Mouse (Mus musculus) small intestine, adult 2 months (tissue): ENCODE results near the gene Phactr1. TPM values are rescaled to one million over a fixed set of nuclear protein-coding genes. Genes with fewer than 3 reads are reported as not detected.

Source experiments
- H3K27ac ChIP-seq: fragments of 200-500 bp; 2 replicates; pipeline ENCODE4 v1.5.1; 2012; ENCODE audit warnings: low read depth, low read length, control low read depth, inconsistent platforms; ENCODE audit not compliant: insufficient read depth
- H3K27me3 ChIP-seq: fragments of 200-500 bp; 2 replicates; pipeline ENCODE4 v1.6.1; 2012; ENCODE audit warnings: mild to moderate bottlenecking, moderate library complexity, low read length, inconsistent platforms; ENCODE audit not compliant: control insufficient read depth, insufficient read depth
- H3K36me3 ChIP-seq: fragments of 200-500 bp; 2 replicates; pipeline ENCODE4 v1.6.1; 2012; ENCODE audit warnings: mild to moderate bottlenecking, low read length, control low read depth, inconsistent platforms; ENCODE audit not compliant: control insufficient read depth, insufficient read depth
- H3K4me1 ChIP-seq: fragments of 200-500 bp; 2 replicates; pipeline ENCODE4 v1.6.1; 2012; ENCODE audit warnings: low read length, inconsistent platforms, mixed read lengths; ENCODE audit not compliant: control insufficient read depth, insufficient read depth, insufficient read length
- H3K4me3 ChIP-seq: fragments of 200-500 bp; 2 replicates; pipeline ENCODE4 v1.5.1; 2012; ENCODE audit warnings: low read depth, mild to moderate bottlenecking, control low read depth, inconsistent platforms, low read length, moderate library complexity
- CTCF ChIP-seq: fragments of 200-500 bp; IDR thresholded peaks from 2 replicates; pipeline ENCODE4 v1.5.1; 2012; ENCODE audit warnings: low read depth, mild to moderate bottlenecking, control low read depth, inconsistent platforms, low read length, moderate library complexity, mixed read lengths; ENCODE audit not compliant: insufficient replicate concordance, insufficient read length; ENCODE audit errors: extremely low read depth
- POLR2A ChIP-seq: fragments of 200-500 bp; IDR thresholded peaks from 2 replicates; pipeline ENCODE4 v1.6.1; 2012; ENCODE audit warnings: low read depth, mild to moderate bottlenecking, control low read depth, inconsistent platforms, low read length, moderate library complexity
- WGBS: fragments of 180-500 bp; shearing (Covaris S2); methylation state at CpG from one replicate; pipeline ENCODE4 v1.1.7; 2018; 5-methylcytosine and 5-hydroxymethylcytosine counted together
- polyA plus RNA-seq: library from polyadenylated mRNA; depleted of rRNA; stranded (reverse); fragments of >200 nt; gene quantifications from 2 replicates; pipeline ENCODE4 v1.2.3, GENCODE M21; 2012

Phactr1 gene
- polyA plus RNA-seq, 1 experiment = 0.43 TPM

DNA sequence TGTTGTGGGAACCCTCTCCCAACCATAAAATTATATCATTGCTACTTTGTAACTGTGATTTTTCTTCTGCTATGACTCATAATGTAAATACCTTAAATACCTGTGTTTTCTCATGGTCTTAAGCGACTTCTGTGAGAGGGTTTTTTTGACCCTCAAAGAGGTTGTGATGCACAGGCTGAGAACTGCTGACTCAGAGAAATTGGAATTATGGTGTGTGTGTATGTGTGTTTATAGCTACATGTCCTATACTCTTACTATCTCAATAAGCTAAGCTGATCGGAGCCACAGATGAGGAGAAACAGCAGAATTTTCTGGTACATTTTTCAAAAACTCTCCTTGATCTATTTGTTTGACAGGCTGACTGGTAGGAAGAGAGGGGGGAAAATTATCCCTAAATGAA, 239.6 kb downstream of the Phactr1 start:
- H3K36me3 ChIP-seq = no peaks in the 10 kb centered on the region
- TF ChIP-seq POLR2A (no peak), CTCF (no peak)
- H3K4me3 ChIP-seq = no peak overlapping the region
- no peak overlapping the region for H3K27ac ChIP-seq
- peaks cover 14% of the 10 kb centered on the region for H3K27me3 ChIP-seq
- WGBS = 70% methylated on average over 2 of the region's 2 CpGs
- H3K4me1 ChIP-seq = peaks cover 3% of the 10 kb centered on the region; the same call in 1 of the 2 replicates

DNA sequence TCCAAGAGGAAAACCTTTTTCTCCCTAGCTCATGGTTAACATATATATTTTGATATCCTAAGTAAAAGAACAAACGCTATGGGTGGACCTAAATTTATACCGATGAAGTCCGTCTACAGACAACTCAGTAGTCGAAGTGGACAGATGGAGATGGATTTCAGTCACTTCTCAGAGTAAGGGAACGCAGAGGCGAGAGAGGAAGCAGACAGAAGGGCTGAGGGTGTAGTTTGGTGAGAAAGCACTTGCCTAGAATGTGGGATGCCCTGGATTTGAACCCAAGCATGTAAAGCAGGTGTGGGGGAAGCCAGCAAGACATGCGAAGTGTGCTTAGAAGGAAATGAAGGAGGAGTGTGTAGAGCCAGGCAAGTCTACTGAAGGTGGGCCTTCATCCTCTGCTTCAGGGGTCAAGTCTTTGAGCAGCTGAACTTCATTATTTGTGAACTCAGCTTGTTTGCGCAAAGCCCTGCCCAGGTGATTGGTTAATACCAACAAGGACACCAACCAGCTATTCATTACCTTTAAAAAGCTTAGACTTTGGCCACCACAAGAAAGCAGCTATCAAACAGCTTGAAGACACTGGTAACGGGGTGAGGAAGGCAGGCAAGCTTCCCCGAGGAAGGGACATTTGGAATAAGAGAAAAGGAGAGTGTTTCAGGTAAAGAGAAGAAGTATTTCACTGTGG, 241.5 kb downstream of the Phactr1 start:
- Histone ChIP-seq H3K27ac (no peak overlapping the region), H3K27me3 (peaks cover 4% of the 10 kb centered on the region), H3K36me3 (no peaks in the 10 kb centered on the region), H3K4me3 (no peak overlapping the region), H3K4me1 (no peaks in the 10 kb centered on the region)
- TF ChIP-seq CTCF = no peak
- no peak for TF ChIP-seq POLR2A
- WGBS = 72% methylated on average over 10 of the region's 10 CpGs

DNA sequence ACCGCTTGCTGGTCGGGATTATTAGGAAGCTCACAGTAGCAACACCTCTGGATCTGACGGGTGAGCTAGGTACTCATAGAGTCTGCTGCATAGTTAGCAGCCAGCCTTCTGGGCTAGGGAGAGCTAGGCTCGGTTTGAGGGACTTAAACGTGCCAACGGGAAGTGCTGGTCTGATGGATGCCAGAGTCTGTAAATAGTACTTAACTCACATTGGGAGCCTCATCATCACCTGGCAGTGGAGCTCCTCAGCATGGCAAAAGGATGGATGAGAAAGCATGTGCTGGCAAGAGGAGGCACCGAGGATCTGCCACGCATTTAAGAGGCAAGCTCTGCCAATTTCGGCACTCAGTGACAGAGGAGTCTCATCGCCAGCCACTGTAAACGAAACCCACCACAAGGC, 247.4 kb downstream of the Phactr1 start:
- TF ChIP-seq POLR2A = no peak
- no peak for TF ChIP-seq CTCF
- no peaks in the 10 kb centered on the region for H3K27me3 ChIP-seq
- no peak overlapping the region for H3K27ac ChIP-seq
- no peaks in the 10 kb centered on the region for H3K4me1 ChIP-seq
- 90% methylated on average over 11 of the region's 11 CpGs for WGBS
- no peak overlapping the region for H3K4me3 ChIP-seq
- H3K36me3 ChIP-seq = no peaks in the 10 kb centered on the region

DNA sequence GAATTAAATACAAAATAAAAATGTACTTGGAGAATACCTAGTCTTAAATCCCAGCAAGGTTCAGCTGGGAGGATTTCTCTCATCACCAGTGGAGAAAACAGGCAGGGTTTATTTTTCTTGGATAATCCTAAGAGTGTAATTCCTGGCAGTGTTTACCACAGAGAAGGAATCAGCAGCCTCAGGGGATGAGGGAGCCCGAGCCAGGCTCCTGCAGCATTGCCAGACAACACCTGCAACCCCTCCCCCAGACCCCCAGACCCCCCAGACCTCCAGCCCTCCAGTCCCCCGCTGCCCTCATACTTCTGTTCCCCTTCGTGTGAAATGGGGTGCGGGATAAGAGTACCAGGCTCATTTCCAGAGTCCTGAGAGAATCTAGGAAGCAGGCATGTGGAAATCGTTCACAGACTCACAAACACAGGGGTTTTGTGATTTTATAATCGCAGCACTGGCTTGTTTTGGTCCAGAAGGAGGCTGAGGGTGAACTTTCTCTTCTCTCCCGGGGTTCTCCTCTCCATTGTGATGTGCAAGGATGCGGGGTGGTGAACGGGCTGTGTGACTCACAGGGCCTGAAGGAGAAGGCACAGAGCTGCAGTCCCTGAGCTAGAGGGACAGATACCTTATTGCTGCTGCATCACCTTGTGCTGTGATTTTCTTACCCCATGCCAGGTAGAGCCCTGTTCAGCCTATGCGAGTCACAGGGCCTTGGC, 249.3 kb downstream of the Phactr1 start:
- TF ChIP-seq POLR2A = no peak
- no peak for TF ChIP-seq CTCF
- no peaks in the 10 kb centered on the region for H3K4me1 ChIP-seq
- H3K4me3 ChIP-seq = no peak overlapping the region
- WGBS = 60% methylated on average over 10 of the region's 10 CpGs
- H3K27ac ChIP-seq = no peak overlapping the region
- no peaks in the 10 kb centered on the region; the same call in 1 of the 2 replicates for H3K27me3 ChIP-seq
- no peaks in the 10 kb centered on the region for H3K36me3 ChIP-seq

DNA sequence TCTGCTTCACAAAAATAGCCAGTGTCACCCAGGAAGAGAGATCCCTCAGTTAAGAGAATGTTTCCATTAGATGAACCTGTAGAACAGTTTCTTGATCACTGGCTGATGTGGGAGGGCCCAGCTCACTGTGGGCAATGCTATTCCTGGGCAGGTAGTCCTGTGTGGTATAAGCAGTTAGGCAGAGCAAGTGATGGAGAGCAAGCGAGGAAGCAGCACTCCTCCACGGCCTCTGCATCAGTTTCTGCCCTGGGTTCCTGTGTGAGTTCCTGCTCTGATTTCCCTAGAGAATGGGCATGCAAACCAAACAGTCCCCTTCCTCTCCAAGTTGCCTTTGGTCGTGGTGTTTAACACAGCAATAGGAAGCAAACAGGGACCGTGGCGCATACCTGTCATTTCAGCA, 251.6 kb downstream of the Phactr1 start:
- H3K4me1 ChIP-seq = no peaks in the 10 kb centered on the region
- H3K27me3 ChIP-seq = no peaks in the 10 kb centered on the region; the same call in 1 of the 2 replicates
- H3K27ac ChIP-seq = no peak overlapping the region
- TF ChIP-seq CTCF (no peak), POLR2A (no peak)
- 89% methylated on average over 5 of the region's 5 CpGs for WGBS
- H3K4me3 ChIP-seq = no peak overlapping the region
- H3K36me3 ChIP-seq = no peaks in the 10 kb centered on the region

DNA sequence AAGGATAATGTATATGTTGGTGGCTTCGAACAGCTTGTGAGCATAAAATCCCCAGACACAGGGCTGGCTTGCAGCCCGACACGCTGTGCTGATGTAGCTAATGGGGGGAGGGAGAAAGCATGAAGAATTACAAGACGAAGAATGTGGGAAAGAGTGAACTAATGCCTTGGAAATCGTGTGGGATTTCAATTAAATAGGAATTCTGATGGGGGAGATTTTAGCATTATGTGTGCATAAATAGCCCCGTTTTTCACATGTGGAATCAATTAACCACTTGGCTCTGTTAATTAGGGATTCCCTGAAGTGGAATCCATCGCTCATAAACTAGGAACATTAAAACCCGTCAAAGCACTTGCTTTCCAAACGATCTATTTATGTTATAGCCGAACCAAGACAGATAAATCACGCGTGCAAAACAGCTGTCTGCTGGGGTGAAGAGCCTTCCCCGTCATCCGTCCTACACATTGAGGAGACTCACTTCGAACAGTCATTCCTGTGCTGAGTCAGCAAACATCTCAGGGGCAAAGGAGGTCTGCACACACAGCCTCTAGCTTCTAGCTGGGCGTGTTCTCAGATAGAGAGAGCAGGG, 254.2 kb downstream of the Phactr1 start:
- no peak overlapping the region for H3K27ac ChIP-seq
- H3K4me1 ChIP-seq = no peaks in the 10 kb centered on the region
- WGBS = 68% methylated on average over 16 of the region's 16 CpGs
- H3K27me3 ChIP-seq = no peaks in the 10 kb centered on the region; the same call in 1 of the 2 replicates
- TF ChIP-seq CTCF (no peak), POLR2A (no peak)
- no peak overlapping the region for H3K4me3 ChIP-seq
- no peaks in the 10 kb centered on the region for H3K36me3 ChIP-seq

DNA sequence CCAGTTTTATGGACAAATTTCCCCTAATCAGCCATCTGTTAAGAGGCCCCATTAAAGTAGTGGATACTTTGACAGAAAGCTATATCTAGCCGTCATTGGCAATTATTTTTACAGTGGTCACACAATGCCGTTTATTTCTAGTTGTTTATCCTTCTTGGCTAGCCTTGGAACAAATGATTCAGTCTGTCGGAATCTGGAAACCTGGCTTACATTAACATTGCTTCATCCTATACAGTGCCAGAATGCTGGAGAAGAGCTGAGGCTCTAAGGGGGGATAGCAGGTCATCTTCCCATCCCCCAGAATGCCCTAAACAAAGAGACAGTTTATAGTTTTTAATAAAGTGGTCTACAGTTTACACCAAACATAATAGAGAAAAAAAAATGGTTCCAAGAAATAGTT, 257.4 kb downstream of the Phactr1 start:
- no peak overlapping the region for H3K27ac ChIP-seq
- no peak overlapping the region for H3K4me3 ChIP-seq
- no peaks in the 10 kb centered on the region; the same call in 1 of the 2 replicates for H3K27me3 ChIP-seq
- no peaks in the 10 kb centered on the region for H3K36me3 ChIP-seq
- 65% methylated on average over 3 of the region's 3 CpGs for WGBS
- TF ChIP-seq POLR2A (no peak), CTCF (no peak)
- no peaks in the 10 kb centered on the region for H3K4me1 ChIP-seq
